Mouse (Mus musculus) cortical plate, adult 2 months (tissue): ENCODE data around the gene Ube4b. TPM values are rescaled to one million over a fixed set of nuclear protein-coding genes. Genes with fewer than 3 reads are reported as not detected.
A peak's percentile ranks its signal among the peaks of the same experiment; 100 is the strongest.

Experiments used
- H3K27ac ChIP-seq: fragments of 200-500 bp; 2 replicates; pipeline ENCODE4 v1.5.1; 2012; ENCODE audit warnings: low read length, control low read depth, inconsistent platforms; ENCODE audit not compliant: insufficient read depth
- H3K4me1 ChIP-seq: fragments of 200-500 bp; 2 replicates; pipeline ENCODE4 v1.6.1; 2011; ENCODE audit warnings: low read length; ENCODE audit not compliant: control insufficient read depth, insufficient read depth
- H3K4me3 ChIP-seq: fragments of 200-500 bp; 2 replicates; pipeline ENCODE4 v1.5.1; 2011; ENCODE audit warnings: mild to moderate bottlenecking, low read length, control low read depth; ENCODE audit not compliant: insufficient read depth
- CTCF ChIP-seq: fragments of 200-500 bp; IDR thresholded peaks from 2 replicates; pipeline ENCODE4 v1.5.1; 2011; ENCODE audit warnings: mild to moderate bottlenecking, control low read depth, low read length; ENCODE audit not compliant: insufficient read depth; ENCODE audit errors: extremely low read depth
- POLR2A ChIP-seq: fragments of 200-500 bp; IDR thresholded peaks from 2 replicates; pipeline ENCODE4 v1.6.1; 2011; ENCODE audit warnings: mild to moderate bottlenecking, low read length, control low read depth; ENCODE audit not compliant: insufficient read depth; ENCODE audit errors: extremely low read depth
- polyA plus RNA-seq: library from polyadenylated mRNA; depleted of rRNA; stranded (reverse); fragments of >200 nt; gene quantifications from 2 replicates; pipeline ENCODE4 v1.2.3, GENCODE M21; 2012

Gene Ube4b
- polyA plus RNA-seq, 1 experiment: 99.9 TPM

GRCm38 (mm10) chr4:149348963-149349362 lies 77.6 kb downstream of the Ube4b start:
- Histone ChIP-seq H3K4me3 (no peak overlapping the region), H3K27ac (no peak overlapping the region), H3K4me1 (peaks cover 2% of the 10 kb centered on the region; the same call in 1 of the 2 replicates)
- TF ChIP-seq POLR2A (no peak), CTCF (peak; percentile 59)

DNA sequence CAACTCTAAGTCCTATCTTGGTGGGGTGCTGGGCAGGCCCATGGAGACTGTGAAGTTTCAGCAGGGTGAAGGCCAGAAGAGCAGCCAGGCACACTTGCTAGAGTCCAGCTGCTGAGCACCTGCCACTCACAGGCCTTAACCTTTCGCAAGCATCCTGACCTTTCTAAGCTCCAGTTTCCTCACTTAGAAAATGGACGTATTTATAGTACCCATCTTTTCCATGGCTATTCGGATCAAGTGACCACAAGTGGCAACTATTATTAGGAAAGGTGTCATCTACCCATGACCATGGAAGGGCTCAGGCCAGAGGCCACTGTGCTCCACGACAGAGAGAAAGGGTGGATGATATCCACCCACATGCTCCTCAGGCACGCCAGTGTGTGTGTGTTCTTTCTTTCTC lies 80.7 kb downstream of the Ube4b start:
- Histone ChIP-seq H3K4me1 (peaks cover 2% of the 10 kb centered on the region; the same call in 1 of the 2 replicates), H3K4me3 (no peak overlapping the region), H3K27ac (no peak overlapping the region)
- TF ChIP-seq POLR2A (no peak), CTCF (no peak)

DNA sequence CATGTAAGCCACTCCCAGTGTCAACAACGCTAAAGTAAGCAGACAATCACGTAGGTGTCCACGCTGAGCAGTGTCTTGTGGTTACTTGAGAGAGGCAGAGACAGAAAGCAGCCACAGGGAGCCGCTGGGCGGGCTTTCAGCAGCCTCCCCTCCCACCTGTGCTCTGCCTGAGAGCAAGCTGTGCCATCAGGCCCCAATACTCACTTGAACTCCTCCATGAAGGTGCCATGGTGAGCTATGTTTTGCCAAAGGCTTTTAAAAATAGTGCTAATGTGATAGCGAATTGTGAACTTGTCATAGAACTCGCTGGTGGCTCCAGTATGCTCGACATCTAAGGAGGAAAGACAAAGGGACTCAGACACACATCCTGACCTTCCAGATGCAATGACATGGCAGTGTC lies 82.2 kb downstream of the Ube4b start:
- H3K27ac ChIP-seq: no peak overlapping the region
- TF ChIP-seq CTCF (no peak), POLR2A (no peak)
- H3K4me3 ChIP-seq: no peak overlapping the region
- H3K4me1 ChIP-seq: peaks cover 2% of the 10 kb centered on the region; the same call in 1 of the 2 replicates

- H3K4me3 ChIP-seq: no peak overlapping the region
- peaks cover 3% of the 10 kb centered on the region for H3K4me1 ChIP-seq
- no peak overlapping the region for H3K27ac ChIP-seq
- TF ChIP-seq CTCF (no peak), POLR2A (no peak)
Observed at GRCm38 (mm10) chr4:149340680-149341079, 85.9 kb downstream of the Ube4b start.

- H3K4me3 ChIP-seq: no peak overlapping the region
- TF ChIP-seq CTCF: no peak
- TF ChIP-seq POLR2A: no peak
- H3K27ac ChIP-seq: 0 out of 2 replicates have a peak overlapping the region, but pooled peaks have one; percentile 24
- H3K4me1 ChIP-seq: peaks cover 3% of the 10 kb centered on the region
Observed at GRCm38 (mm10) chr4:149339426-149340214, 86.9 kb downstream of the Ube4b start.

DNA sequence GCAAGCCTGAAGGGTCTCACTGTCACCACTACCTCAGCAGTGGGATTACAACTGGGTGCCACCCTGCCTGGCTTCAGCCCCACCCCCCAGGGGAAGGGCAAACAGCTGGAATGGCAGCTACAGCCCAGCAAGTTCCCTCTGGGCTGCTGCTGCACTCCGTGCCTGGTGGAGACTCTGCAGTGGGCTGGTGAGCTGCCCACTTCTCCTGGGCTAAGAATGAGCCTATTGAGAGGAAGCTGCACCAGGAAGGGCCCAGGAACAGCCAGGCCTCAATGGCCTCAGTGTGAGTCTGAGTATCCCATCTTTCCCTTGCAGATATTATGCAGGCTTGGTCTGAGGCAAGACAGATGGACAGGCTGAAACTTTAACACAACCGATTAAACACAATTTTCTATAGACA lies 88.4 kb downstream of the Ube4b start:
- peaks cover 2% of the 10 kb centered on the region for H3K4me1 ChIP-seq
- H3K4me3 ChIP-seq: no peak overlapping the region
- no peak for TF ChIP-seq POLR2A
- TF ChIP-seq CTCF: no peak
- H3K27ac ChIP-seq: no peak overlapping the region

GRCm38 (mm10) chr4:149337353-149337752 lies 89.2 kb downstream of the Ube4b start:
- TF ChIP-seq POLR2A (no peak), CTCF (no peak)
- Histone ChIP-seq H3K4me1 (peaks cover 2% of the 10 kb centered on the region), H3K27ac (peak overlapping the region; percentile 49), H3K4me3 (no peak overlapping the region)

- TF ChIP-seq POLR2A (no peak), CTCF (no peak)
- no peak overlapping the region for H3K27ac ChIP-seq
- H3K4me3 ChIP-seq: no peak overlapping the region
- H3K4me1 ChIP-seq: peaks cover 2% of the 10 kb centered on the region
Observed at GRCm38 (mm10) chr4:149336302-149336701, 90.2 kb downstream of the Ube4b start.

DNA sequence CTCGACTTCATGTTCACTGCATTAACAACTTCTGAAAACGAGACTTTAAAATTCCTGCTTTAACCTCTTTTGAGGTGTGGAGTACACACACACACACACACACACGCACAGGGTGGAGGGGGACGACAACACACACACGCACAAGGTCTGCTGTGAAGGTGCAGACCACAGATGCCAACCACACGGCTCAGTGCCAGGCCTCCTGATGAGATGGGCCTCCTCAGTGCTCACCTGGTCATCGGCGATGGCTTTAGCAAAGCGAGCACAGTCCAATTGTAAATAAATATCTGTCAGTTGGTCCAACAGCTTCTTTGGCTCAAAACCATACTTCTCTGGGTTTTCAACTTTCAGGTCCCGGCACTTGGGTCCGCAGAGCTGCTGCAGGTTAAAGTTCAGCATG lies 91.7 kb downstream of the Ube4b start:
- TF ChIP-seq POLR2A: no peak
- no peak for TF ChIP-seq CTCF
- no peak overlapping the region for H3K4me3 ChIP-seq
- H3K4me1 ChIP-seq: peaks cover 2% of the 10 kb centered on the region; the same call in 1 of the 2 replicates
- no peak overlapping the region for H3K27ac ChIP-seq

GRCm38 (mm10) chr4:149332726-149333125 lies 93.8 kb downstream of the Ube4b start:
- peaks cover 2% of the 10 kb centered on the region; the same call in 1 of the 2 replicates for H3K4me1 ChIP-seq
- TF ChIP-seq POLR2A (no peak), CTCF (no peak)
- no peak overlapping the region for H3K4me3 ChIP-seq
- no peak overlapping the region for H3K27ac ChIP-seq

DNA sequence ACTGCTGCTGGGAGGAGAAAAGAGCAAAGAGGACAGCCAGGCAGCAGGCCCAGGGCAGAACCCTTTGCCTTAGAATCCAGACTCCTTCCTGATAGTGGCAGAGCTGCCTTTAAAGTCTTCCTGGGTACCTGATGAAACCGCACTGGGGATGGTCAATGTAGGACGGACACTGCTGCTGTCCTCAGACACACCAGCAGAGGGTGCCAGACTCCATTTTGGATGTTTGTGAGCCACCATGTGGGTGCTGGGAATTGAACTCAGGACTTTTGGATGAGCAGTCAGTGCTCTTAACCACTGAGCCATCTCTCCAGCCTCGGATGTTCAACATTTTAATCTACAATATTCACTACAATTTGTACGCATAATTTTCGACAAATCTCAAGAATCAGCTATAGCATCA lies 96.1 kb downstream of the Ube4b start:
- H3K4me1 ChIP-seq: no peaks in the 10 kb centered on the region

More for the DNA sequence above, 96.1 kb downstream of the Ube4b start:
- TF ChIP-seq POLR2A: no peak
- 0 out of 2 replicates have a peak, but pooled peaks have one; percentile 11 for TF ChIP-seq CTCF
- no peak overlapping the region for H3K4me3 ChIP-seq
- no peak overlapping the region for H3K27ac ChIP-seq
